Mouse (Mus musculus): ENCODE measurements around the gene Map7. TPM values are rescaled to one million over a fixed set of nuclear protein-coding genes. Genes with fewer than 3 reads are reported as not detected.

The Map7 gene
- total RNA-seq, 4 experiments from 2014 or later: 15.5 to 35.4 (median 22.3) TPM

GRCm38 (mm10) chr10:20153507-20153906, 5.2 kb downstream of the Map7 start:
- no peak for DNase-seq

- no peak for DNase-seq
These were observed 7.1 kb downstream of the Map7 start for GRCm38 (mm10) chr10:20155401-20155800.

GRCm38 (mm10) chr10:20157021-20157726, 8.9 kb downstream of the Map7 start:
- no peak for DNase-seq

- no peak for DNase-seq
These were observed 10.5 kb downstream of the Map7 start for GRCm38 (mm10) chr10:20158756-20159155.

- no peak for DNase-seq
These were observed 11.0 kb downstream of the Map7 start for GRCm38 (mm10) chr10:20159308-20159707.

- DNase-seq: no peak
These were observed 12.6 kb downstream of the Map7 start for GRCm38 (mm10) chr10:20160914-20161313.

GRCm38 (mm10) chr10:20164810-20165209, 16.5 kb downstream of the Map7 start:
- no peak for DNase-seq

GRCm38 (mm10) chr10:20166797-20167196, 18.5 kb downstream of the Map7 start:
- DNase-seq: no peak

GRCm38 (mm10) chr10:20167467-20167866, 19.2 kb downstream of the Map7 start:
- DNase-seq: no peak

- no peak for DNase-seq
These were observed 21.0 kb downstream of the Map7 start for GRCm38 (mm10) chr10:20169182-20169674.

- DNase-seq: no peak
These were observed 21.8 kb downstream of the Map7 start for GRCm38 (mm10) chr10:20169927-20170604.

GRCm38 (mm10) chr10:20170605-20171088, 22.4 kb downstream of the Map7 start:
- DNase-seq: peak; percentile 60

GRCm38 (mm10) chr10:20171209-20171608, 22.9 kb downstream of the Map7 start:
- no peak for DNase-seq

GRCm38 (mm10) chr10:20171756-20172155, 23.5 kb downstream of the Map7 start:
- DNase-seq: no peak

- DNase-seq: no peak
These were observed 25.5 kb downstream of the Map7 start for GRCm38 (mm10) chr10:20173733-20174132.

GRCm38 (mm10) chr10:20176054-20176453, 27.8 kb downstream of the Map7 start:
- no peak for DNase-seq

- no peak for DNase-seq
These were observed 30.7 kb downstream of the Map7 start for GRCm38 (mm10) chr10:20178807-20179605.

- DNase-seq: no peak
These were observed 32.9 kb downstream of the Map7 start for GRCm38 (mm10) chr10:20181198-20181597.

- DNase-seq: no peak
These were observed 33.6 kb downstream of the Map7 start for GRCm38 (mm10) chr10:20181680-20182399.

GRCm38 (mm10) chr10:20184326-20184725, 36.1 kb downstream of the Map7 start:
- no peak for DNase-seq

GRCm38 (mm10) chr10:20185264-20185663, 37.0 kb downstream of the Map7 start:
- no peak for DNase-seq

GRCm38 (mm10) chr10:20185806-20186205, 37.5 kb downstream of the Map7 start:
- DNase-seq: no peak

Measured in adrenal gland, adult 8-10 months (tissue).